Mouse (Mus musculus) ES-CJ7 (cell line): ENCODE measurements around the gene Plcd3.

ENCODE experiments used
- DNase-seq: peaks from one replicate; pipeline ENCODE4 v3.0.0; 2011; ENCODE audit warnings: low read depth, low spot score

The Plcd3 gene

GRCm38 (mm10) chr11:103098531-103099190 lies 2.8 kb downstream of the Plcd3 start:
- DNase-seq, result no peak

DNA sequence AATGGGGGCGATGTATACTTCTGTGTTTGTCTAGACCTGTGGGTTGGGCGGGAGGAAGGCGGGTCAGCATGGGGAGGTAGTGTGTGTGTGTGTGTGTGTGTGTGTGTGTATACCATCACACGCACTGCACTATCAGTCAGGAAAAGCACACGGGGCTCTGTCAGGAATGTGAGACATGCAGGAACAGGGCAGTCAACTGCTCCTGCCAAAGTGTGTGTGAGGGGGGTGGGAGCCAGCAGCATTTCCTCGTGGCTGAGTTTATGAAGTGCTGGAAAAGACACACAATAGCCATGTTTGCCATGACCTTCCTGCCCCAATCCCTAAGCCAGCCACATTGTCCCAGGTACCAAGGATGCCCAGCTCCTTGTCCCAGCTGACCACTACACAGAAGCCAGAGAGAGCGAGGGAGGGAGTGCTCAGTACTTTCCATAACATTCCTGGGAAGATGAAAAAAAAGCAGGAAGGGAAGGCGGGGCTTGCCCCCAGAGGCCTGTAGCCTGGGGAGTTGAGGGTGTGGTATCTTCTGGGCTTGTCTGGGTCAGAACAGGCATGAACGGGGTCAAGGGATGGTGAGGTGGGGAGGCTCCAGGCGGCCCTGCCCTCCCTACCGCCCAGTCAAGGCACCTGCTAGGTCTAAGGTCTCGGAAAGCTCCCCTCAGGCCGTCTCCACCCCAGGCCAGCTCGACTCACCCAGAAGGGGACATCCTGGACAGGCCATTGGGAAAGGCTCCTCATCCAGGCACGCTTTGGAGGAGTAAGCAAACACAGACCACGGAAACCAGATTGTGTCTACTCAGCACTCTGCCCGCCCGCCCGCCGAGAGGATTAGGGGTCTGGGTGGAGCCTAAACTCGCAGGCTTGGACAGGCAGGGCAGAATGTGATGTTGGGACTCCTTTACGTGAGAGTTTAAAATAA lies 4.2 kb downstream of the Plcd3 start:
- DNase-seq, result peak; percentile 70

DNA sequence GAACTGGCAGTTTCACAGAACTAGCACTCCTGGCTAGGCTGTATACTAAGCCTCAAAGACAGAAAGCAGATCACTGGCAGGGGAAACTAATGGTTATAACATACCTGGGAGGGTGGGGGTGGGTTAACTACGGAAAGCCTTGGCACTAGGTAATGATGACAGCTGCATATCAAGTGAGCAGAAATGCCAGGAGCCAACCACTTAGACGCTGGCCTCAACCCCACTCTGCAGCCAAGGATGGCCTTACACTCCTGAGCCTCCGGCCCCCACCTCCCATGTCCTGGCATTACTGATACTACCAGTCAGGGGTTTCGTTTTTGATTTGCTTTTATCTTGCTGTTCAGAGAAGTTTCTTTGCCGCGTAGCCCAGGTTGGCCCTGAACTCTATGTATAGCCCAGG lies 5.7 kb downstream of the Plcd3 start:
- DNase-seq, result no peak

DNA sequence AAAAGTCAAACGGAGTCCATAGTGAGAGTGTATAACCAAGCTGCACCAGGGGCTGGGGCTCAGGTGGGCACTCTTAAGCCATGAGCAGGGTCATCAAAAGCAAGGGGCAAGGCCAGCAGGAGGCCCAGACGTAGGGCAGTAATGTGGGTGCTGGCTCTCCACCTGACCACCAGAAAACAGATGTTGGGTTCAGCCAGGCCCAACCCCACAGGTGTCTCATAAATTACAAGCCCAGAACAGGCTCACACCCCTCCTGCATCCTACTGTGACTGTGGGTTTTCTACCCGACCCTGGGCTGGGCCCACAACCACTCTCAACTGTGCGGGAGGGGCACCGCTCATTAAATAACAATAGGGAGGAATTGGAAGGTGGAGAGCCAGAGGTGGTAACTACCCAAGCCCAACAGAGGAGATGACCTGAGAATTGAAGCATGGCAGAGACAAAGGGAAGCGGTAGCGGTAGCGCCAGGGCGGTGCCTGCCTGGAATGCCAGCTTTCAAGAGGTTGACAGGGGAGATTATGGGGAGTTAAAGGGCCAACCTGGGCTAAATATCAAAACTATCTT lies 6.3 kb downstream of the Plcd3 start:
- peak; percentile 87 for DNase-seq

DNA sequence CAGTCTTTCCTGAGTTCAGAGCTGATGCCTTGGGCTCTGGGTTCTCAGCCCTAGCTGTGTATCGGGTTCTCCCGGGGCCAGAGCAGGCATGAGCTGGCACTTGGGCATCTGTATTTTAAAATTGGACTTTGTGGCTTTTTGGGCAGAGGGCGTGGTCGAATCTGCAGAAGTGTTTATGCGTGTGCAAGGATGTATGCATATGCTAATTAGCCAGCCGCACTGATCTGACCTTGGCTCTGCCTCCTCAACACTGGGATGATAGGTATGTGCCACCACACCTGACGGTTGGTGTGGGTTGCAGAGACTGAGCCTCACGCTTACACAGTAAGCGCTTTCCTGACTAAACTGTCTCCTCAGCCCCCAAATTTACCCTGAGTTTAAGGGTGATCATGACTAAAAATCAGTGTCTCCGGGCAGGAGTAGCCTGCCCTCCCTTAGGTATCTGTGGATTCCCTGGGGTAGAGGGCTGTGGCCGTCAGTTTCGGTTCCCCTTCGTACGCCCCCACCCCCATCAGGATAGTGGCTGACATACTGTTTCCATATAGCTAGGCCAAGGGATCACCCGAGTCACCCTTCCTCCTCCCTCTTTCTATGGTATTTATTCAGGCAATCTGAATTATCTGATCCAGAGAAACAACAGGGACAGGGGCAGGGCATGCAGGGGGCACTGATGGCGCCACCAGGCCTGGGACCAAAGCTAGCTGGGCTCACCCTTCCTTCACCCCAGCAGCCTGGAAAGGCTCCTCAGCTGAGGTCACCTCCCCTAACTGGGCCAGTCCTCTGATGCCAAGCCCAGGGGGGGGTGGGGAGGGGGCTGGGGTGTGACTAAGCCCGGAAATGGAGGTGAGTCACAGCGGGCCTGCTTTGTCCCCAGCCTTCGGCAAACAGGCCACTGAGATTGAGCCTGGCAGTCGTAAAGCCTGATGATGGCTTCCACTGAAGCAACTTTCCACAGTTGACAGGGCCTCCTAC lies 7.3 kb downstream of the Plcd3 start:
- peak; percentile 80 for DNase-seq

DNA sequence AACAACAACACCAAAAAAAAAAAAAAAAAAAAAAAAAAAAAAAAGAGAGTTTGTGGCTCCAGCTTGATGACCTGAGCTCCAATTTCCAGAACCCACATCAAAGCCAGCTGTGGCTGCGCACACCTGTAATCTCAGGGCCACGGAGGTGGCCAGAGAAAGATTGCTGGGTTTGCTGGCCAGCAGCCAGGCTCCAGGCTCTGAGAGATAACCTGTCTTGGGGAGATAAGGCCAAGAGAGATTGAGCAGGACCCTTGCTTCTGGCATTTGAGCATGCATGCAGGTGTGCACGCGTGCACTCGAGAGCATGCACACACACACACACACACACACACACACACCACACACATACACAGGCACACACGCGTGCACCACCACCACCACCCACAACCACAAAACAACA lies 8.2 kb downstream of the Plcd3 start:
- no peak for DNase-seq

- DNase-seq, result no peak
Measured at GRCm38 (mm10) chr11:103081631-103082030, 19.8 kb downstream of the Plcd3 start.

DNA sequence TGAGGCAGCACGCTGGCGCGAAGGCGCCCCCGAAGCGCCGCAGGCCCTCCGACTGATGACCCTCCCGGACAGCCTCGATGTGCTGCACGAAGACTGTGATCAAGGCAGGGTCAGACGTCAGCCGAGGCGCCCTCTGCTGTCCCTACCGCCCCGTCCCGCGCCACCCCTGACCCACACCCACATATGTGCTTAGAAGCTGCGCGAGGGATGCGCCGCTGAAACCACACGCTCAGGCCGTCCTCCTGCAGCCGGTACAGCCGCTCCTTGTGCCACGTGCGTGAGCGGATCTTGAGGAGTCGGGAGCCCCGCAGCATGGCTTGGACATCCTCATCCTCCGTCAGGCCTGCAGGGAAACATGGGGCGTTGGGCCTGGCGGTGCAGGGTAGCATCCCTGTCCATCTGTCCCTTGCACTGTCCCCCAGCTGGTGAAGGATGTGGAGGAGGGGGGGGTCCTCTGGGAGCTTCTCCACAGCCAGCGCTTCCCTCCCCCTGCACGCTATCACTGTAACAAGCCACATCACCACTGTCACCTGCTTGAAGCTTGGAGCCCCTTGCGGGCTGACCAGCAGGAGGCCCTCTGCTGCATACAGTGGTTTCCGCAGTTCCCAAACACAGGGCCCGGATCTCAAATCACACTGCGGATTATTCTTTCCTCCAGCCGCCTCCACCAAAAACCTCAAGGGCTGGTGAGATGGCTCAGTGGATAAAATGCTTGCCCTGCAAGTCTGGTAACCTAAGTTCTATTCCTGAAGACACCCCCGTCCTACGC lies 21.0 kb downstream of the Plcd3 start:
- DNase-seq, result peak; percentile 41

- no peak for DNase-seq
Measured at GRCm38 (mm10) chr11:103078131-103078530, 23.3 kb downstream of the Plcd3 start.

GRCm38 (mm10) chr11:103076581-103076980 lies 24.9 kb downstream of the Plcd3 start:
- no peak for DNase-seq

GRCm38 (mm10) chr11:103076010-103076409 lies 25.4 kb downstream of the Plcd3 start:
- no peak for DNase-seq

GRCm38 (mm10) chr11:103074796-103075323 lies 26.6 kb downstream of the Plcd3 start:
- DNase-seq, result no peak

DNA sequence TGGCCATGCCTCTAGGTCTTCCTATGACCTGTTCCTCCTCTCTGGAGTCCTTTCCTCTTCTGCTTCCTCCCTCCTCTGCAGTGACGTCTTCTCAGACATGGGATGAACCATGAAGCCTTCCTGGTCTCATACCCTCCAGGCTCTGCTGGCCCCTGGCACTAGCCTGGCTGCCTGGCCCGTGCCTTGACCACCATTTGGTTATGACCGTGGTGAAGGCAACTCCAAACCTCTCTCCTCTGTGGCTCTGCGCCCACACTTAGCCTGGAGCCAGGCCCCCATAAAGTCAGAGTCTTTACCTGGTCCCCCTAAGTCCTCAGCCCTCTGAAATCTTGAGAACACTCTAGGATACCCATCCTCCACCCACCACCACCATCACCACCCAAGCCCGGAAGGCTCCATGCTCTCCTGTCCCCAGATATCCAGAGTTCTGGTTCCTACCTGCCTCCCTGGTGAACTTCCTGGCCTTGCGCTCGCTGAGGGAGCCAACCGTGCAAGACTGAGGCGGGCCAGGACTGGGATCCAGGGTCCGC lies 27.3 kb downstream of the Plcd3 start:
- no peak for DNase-seq

DNA sequence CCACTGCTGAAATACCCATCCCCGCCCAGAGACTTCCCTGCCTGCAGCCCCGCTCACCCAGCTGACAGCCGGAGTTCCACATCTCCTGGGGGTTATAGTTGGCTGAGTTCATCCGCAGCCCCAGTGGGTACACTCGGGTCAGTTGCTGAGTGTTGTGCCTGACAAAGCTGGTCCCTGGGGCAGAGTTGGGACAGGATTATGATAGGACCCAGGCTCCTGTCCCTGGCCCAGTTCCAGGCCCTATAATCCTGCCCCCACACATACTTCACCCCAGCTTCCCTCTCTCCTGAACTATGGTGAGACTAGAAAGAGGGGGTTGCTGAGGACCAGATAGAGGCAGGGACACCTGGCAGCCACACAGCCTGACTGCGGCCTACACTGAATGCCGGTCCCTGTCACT lies 27.8 kb downstream of the Plcd3 start:
- DNase-seq, result no peak

- no peak for DNase-seq
Measured at GRCm38 (mm10) chr11:103070322-103070880, 31.1 kb downstream of the Plcd3 start.

DNA sequence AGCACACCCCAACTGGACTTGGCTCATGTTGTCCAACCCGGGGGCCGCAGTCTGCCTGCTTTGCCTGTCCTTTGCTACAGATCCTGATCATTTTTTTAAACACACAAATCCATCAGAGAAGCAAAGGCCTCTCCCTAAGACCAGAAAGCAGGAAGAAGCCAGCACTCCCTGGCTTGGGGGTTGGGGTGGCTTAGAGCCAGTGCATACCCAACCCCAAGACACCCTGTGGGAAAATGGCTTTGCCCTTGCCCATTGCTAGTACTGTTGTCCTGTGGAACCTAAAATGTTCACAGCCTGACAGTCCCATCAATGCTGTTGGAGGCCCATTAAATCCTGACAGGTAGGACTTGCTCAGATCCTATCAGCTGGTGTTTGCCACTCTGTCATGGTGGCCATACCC lies 31.7 kb downstream of the Plcd3 start:
- no peak for DNase-seq

DNA sequence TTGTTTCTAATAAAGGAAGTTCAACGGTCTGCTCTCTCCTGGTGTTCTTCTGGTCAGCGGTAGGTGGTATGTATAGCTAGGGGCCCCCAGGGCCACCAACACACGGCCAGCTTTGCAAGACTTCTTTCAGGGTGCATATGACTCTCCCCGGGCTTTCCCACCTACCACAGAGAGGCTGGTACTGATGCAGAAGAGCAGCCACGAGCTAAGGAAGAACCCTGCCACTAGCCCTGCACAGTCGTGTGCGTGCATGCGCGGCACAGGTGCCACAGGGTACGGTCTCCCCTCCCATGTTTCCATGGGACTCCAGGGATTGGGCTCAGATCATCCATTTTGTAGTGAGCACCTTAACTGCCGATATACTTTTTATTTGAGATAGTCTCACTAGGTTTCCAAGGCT lies 32.6 kb downstream of the Plcd3 start:
- no peak for DNase-seq

DNA sequence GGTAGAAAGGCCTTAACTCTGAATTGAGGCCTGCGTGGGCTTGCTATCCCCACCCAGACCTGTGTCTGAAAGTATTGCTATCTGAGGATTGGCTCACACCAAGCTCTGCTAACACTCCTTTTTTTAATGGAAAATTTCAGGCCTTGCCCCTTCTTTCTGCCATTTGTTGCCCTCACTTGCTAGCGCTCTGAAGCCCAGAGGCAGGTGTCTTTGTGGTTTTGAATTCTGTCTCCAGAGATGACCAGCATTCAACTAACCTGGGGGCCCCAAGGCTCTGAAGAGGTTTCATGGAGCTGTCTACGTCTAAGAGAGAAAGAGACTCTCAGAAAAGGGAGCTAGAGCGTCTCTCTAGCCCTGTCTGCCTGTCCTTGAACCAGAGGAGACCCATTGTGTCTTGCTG lies 33.2 kb downstream of the Plcd3 start:
- no peak for DNase-seq

DNA sequence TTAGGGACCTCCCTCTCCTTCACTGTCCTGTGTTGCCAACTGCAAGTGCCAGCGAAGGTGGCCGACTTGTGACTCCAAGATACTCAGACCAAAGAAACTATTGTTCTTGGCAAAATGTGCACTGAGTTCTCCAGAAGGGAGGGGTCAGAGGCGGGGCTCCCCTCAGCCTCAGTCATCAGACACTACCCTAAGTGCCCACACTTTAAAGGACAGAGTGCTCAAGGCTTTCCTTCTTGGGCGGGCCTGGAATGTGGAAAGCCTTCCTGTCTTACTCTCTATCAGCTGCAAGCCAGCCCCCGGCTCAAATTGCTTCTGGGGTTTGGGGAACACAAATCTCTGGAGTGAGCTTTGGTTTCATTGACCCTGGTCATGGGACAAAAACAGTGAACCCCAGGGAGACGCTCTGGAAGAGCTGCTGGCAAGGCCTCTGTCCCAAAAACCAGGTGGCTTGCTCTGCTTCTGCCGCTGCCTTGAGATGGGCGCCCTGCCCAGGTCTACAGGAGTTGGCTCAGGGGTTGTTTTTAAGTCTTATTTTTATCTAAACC lies 33.9 kb downstream of the Plcd3 start:
- DNase-seq, result peak; percentile 44

GRCm38 (mm10) chr11:103067051-103067361 lies 34.5 kb downstream of the Plcd3 start:
- DNase-seq, result no peak
